Mouse (Mus musculus) induced T-regulatory cell, adult 2 months (primary cell): ENCODE data around the gene Rpl9-ps6.

Experiments
- DNase-seq: peaks from one replicate; pipeline ENCODE4 v3.0.0-alpha.2; 2012; ENCODE audit warnings: low read depth

Gene Rpl9-ps6

DNA sequence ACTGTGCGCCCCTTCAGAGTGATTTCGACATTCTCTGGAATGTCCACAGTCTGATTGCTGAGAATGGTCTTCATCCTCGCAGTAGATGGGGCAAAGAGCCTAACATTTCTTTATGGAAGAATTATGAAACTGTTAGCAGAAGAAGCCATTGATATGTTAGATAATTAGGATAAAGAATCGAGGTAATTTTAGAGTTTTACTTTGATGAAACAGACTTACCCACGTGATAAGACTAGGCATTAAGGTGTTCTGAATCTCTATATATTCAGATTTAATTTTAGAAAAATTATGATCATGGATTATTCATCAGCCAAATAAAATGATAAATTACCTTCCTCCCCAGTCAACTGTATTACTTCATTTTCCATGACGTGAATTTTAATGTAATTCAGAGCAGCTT lies at the start of gene Rpl9-ps6:
TSS of gene Rpl9-ps6 (minus strand) at position 101 of the 400 bp plus-strand sequence.
- no peak for DNase-seq

GRCm38 (mm10) chr19:32512518-32512917 lies 46.1 kb upstream of the Rpl9-ps6 start:
- DNase-seq = peak; percentile 31

DNA sequence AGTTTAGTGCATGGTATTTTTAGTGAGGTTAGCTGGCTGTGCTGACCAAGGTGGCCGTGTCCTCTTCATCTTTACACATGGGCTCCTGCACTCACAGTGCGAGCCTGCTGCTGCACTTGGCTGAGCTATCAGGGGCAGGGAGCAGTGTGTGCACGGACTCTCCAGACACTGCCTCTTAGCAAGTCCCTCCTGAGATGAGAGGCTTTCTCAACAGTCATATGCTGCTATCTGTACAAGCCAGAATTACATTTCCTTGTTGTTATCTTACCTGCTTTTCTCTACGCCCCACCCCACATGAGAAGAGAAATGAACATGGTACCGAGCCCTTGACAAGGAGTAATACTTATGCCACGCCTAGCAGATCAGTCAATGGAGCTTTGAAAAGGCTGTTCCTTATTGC lies 44.6 kb upstream of the Rpl9-ps6 start:
- no peak for DNase-seq

DNA sequence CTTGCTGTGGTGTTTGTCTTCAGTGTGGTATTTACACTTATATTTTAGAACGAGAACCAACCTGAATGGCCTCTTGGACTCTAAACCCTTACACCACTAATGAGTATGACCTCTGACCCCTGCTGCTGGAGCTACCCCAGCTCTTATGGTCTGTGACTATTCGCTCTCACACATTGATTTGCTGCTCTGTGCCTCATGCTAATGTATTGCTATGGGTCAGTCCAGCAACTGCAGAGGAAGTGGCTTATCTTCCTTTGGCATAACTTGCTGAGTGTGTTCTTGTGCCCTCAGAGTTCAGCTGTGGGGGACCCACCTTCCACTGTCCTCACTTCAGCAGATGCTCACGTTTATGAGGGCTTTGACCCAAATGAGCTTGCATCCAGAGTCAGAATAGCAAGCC lies 43.9 kb upstream of the Rpl9-ps6 start:
- no peak for DNase-seq

DNA sequence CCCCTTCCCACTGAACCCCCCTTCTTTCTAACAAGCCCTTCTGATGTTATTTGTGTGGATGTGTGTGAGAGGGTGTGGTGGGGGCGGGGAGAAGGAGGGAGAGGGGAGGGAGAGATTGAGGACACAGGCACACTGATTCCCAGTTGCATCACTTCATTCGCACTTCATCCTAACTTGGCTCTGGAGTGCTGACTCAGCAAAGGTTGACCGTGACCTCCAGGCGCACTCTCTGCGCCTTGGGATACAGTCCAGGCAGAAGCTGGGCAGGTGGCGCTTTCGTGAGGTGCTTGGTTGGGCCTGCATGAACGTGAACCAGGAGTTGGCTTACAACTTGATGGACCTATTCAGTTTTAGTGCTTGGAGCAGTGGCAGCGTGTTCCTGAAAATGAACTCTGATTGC lies 41.1 kb upstream of the Rpl9-ps6 start:
- DNase-seq = no peak

- DNase-seq = no peak
Measured at GRCm38 (mm10) chr19:32507100-32507499, 40.7 kb upstream of the Rpl9-ps6 start.

GRCm38 (mm10) chr19:32506514-32506913 lies 40.1 kb upstream of the Rpl9-ps6 start:
- DNase-seq = no peak

- no peak for DNase-seq
Measured at GRCm38 (mm10) chr19:32506081-32506480, 39.7 kb upstream of the Rpl9-ps6 start.

- DNase-seq = peak; percentile 55
Measured at GRCm38 (mm10) chr19:32501414-32501813, 35.0 kb upstream of the Rpl9-ps6 start.

GRCm38 (mm10) chr19:32498002-32498401 lies 31.6 kb upstream of the Rpl9-ps6 start:
- DNase-seq = no peak

GRCm38 (mm10) chr19:32497411-32497810 lies 31.0 kb upstream of the Rpl9-ps6 start:
- no peak for DNase-seq

DNA sequence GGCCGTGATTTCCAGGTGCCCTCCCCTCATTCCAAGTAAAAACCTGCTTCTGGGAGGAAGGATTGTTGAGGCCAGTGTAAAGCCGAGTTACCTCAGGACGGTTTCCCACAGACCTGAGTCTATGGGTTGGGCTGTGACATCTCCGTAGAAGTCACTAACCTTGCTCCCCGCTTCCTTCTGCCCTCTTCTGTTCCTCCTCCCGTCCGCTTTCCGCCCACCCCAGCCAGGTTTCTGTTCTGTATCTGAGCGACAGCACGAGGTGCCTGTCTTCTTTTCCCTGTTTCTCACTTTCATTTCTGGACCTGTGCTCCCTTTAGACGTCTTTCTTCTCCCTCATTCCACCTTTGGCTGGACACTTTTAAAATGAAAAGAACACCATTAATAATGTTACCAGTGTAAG lies 28.7 kb upstream of the Rpl9-ps6 start:
- no peak for DNase-seq

DNA sequence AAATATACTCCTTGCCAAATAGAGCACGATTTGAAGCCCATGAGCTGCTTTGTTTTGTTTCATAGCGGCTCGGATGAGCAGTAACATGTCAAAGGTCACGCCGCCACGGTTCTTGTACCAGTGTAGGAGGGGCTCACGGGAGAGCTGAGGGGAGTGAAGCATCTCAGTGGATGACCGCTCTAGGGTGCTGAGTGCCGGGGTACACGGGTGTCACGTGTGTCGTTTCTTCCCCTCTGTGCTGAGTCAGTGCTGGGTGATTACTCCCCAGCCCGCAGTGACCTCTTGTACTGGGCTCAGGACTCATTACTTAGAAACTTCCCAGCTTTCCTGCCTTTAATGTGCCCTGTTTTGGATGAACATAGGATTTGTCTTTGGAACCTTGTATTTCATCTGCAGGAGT lies 28.2 kb upstream of the Rpl9-ps6 start:
- DNase-seq = no peak

DNA sequence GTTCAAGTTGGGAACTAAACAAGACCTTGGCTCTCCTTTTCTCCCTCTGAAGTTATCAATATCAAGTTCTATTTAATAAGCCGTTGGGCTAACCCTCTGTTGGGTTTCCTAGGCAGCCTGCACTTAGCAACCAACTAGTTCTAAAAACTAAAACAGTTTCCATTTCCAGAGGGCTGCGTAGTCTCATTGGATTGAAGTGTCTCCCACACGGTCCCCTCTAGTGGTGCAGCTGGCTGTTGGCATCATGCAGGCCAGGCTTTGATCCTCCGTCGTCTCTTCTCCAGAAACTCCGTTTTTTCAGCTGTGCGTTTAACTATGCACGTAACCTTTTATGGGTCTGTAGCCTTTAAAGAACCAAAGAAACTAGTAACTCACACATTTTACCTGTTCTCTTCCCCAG lies 27.1 kb upstream of the Rpl9-ps6 start:
- no peak for DNase-seq

- DNase-seq = no peak
Measured at GRCm38 (mm10) chr19:32492981-32493380, 26.6 kb upstream of the Rpl9-ps6 start.

DNA sequence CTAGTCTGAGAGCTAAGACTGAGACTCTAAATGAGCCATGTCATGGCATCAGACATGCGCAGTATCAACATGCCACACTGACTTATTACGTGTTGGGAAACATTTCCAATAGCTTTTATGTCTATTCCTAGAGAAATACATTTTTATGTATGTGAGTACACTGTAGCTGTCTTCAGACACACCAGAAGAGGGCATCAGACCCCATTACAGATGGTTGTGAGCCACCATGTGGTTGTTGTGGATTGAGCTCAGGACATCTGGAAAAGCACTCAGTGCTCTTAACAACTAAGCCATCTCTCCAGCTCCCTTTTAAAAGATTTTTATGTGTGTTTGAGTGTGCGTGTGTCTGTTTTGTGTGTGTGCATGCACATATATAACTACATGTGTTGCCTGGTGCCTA lies 26.0 kb upstream of the Rpl9-ps6 start:
- DNase-seq = no peak

- DNase-seq = peak; percentile 65
Measured at GRCm38 (mm10) chr19:32490976-32491375, 24.6 kb upstream of the Rpl9-ps6 start.

GRCm38 (mm10) chr19:32489166-32489895 lies 23.0 kb upstream of the Rpl9-ps6 start:
- no peak for DNase-seq

GRCm38 (mm10) chr19:32487595-32488255 lies 21.3 kb upstream of the Rpl9-ps6 start:
- DNase-seq = no peak

GRCm38 (mm10) chr19:32486106-32486724 lies 19.8 kb upstream of the Rpl9-ps6 start:
- DNase-seq = peak; percentile 75

DNA sequence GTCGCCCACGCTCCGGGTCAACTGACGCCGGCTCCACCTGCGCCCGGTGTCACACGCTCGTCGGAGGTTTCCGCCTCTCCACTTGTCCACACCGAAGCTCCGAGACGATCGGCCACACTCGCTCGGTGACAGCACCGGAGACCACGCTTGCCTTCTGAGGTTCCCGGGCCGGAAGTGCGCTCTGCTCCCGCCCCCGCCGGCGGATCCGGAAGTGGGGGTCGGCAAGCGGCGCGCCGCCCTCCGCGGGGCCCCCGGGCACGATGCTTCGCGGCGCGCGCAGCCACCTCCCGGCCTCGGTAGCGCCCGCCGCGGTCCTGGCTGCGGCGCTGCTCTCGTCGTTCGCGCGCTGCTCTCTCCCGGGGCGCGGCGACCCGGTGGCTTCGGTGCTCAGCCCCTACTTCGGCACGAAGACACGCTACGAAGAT lies 19.3 kb upstream of the Rpl9-ps6 start, which contains the start of gene Minpp1:
TSS of gene Minpp1 (plus strand) at position 89 of the 425 bp plus-strand sequence.
- DNase-seq = peak; percentile 92

DNA sequence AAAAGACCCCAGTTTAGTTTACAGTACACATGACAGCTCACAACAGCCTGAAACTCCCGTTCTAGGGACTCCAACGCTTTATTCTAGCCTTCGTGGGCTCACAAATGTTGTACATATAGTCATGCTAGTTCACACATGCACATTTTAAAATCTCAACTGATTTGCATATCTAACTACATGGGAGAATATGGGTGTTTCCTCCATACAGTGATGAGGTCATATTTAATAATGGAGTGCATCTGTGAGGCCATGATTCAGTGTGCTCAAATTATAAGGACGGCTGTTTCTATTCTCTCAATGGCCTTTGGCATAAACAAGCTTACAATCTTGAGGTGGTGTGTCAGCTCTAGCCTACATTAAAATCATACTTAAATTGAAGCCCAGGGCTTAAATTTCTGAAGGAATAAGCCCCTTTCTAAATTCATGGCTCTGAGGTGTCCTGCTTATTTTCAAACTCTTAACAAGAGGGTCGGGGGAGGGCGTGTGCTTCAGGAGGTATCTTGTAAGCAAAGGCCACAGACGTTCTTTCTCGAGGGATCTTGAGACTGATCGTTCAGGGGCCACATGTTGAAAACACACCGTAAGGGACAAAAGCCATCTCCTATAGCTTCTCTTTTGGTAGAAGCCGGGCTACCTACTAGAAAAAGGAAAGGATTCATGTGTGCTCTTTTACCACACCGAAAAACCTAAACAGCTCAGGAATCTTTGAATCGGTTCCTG lies 18.7 kb upstream of the Rpl9-ps6 start:
- no peak for DNase-seq
